ENCODE assay signal across 12 mouse cellular contexts in genomic region chr19:38644871-38645595, GRCm38 (mm10).
DNase-seq lines count a peak whose midpoint lies in the region; ATAC-seq and TF ChIP-seq lines count a peak whose summit lies in the region.
"Had no signal": no experiment of that assay in that cellular context is flagged by ENCODE, and none has a peak within 500 bp of the region (broad histone marks: within the 10 kb centered on the region; RNA-seq: fewer than 3 reads in every experiment).

No protein-coding gene starts in this region.

- no peak overlapping the region for H3K4me2 ChIP-seq in heart, embryonic 15.5 days
- H3K4me2 ChIP-seq in lung, postnatal 0 days (replicated peaks; ENCODE audit: low read depth, low read length), result no peak overlapping the region
- no peak overlapping the region for H3K4me2 ChIP-seq in kidney, embryonic 16.5 days (replicated peaks; ENCODE audit: low read depth, low read length)
- H3K4me2 ChIP-seq in midbrain, embryonic 13.5 days (replicated peaks), result no peak overlapping the region

- no peak for ATAC-seq in heart, embryonic 15.5 days (replicated peaks; ENCODE audit: insufficient number of reproducible peaks, insufficient read depth, low FRiP score, low read depth)
- ATAC-seq in lung, postnatal 0 days, result peak; percentile 84
- peak; percentile 67 for ATAC-seq in kidney, embryonic 16.5 days (ENCODE audit: low FRiP score, low TSS enrichment)
- no peak for ATAC-seq in megakaryocyte progenitor cell, adult 5-6 weeks (replicated peaks; ENCODE audit: poor library complexity)
- ATAC-seq in midbrain, embryonic 13.5 days, result no peak

- no peak for TF ChIP-seq POLR2A in lung, adult 2 months (IDR thresholded peaks at IDR 0.05; ENCODE audit: borderline replicate concordance, extremely low read depth, low read depth, low read length)

- peaks cover 7% of the 10 kb centered on the region for H3K4me1 ChIP-seq in heart, embryonic 15.5 days (replicated peaks)
- H3K4me1 ChIP-seq in lung, postnatal 0 days (ENCODE audit: insufficient read depth, low read depth, low read length), result 0 out of 2 replicates have a peak, but pooled peaks cover 2% of the 10 kb centered on the region
- no peaks in the 10 kb centered on the region; the same call in 1 of the 2 replicates for H3K4me1 ChIP-seq in lung, adult 2 months (ENCODE audit: control insufficient read depth, insufficient read depth, low read length)
- peaks cover 15% of the 10 kb centered on the region for H3K4me1 ChIP-seq in kidney, embryonic 16.5 days (ENCODE audit: insufficient read depth, low read length)
- H3K4me1 ChIP-seq in midbrain, embryonic 13.5 days (replicated peaks), result 0 out of 2 replicates have a peak, but pooled peaks cover 4% of the 10 kb centered on the region

- no peak for DNase-seq in heart, adult 9 months (ENCODE audit: low spot score in 2 of 2)
- DNase-seq in lung, postnatal 0 days (ENCODE audit: low spot score), result peak; percentile 62
- DNase-seq in lung, adult 2 months, result no peak
- DNase-seq in natural killer cell, adult 2 months (ENCODE audit: low spot score in 2 of 2), result no peak
- DNase-seq: adrenal gland, postnatal 10 days; heart, postnatal 36 days; liver had no signal

- peak; percentile 86 for TF ChIP-seq EP300 in lung, postnatal 0 days (IDR thresholded peaks at IDR 0.05)

- no peaks in the 10 kb centered on the region for H3K36me3 ChIP-seq in heart, embryonic 15.5 days
- no peaks in the 10 kb centered on the region for H3K36me3 ChIP-seq in lung, postnatal 0 days (ENCODE audit: insufficient read depth, low read length)
- H3K36me3 ChIP-seq in kidney, embryonic 16.5 days (ENCODE audit: insufficient read depth, low read length), result no peaks in the 10 kb centered on the region
- no peaks in the 10 kb centered on the region for H3K36me3 ChIP-seq in midbrain, embryonic 13.5 days
- H3K36me3 ChIP-seq: G1E had no signal

- H3K9ac ChIP-seq in heart, embryonic 15.5 days, result no peak overlapping the region
- H3K9ac ChIP-seq in lung, postnatal 0 days (replicated peaks; ENCODE audit: low read depth), result no peak overlapping the region
- H3K9ac ChIP-seq in kidney, embryonic 16.5 days (replicated peaks; ENCODE audit: low read length), result no peak overlapping the region
- H3K9ac ChIP-seq in midbrain, embryonic 13.5 days (replicated peaks), result no peak overlapping the region

- no peak for TF ChIP-seq CTCF in lung, postnatal 0 days (IDR thresholded peaks at IDR 0.05)
- TF ChIP-seq CTCF in lung, adult 2 months (IDR thresholded peaks at IDR 0.05; ENCODE audit: insufficient read depth, low read length), result no peak

- H3K4me3 ChIP-seq in heart, embryonic 15.5 days, result no peak overlapping the region
- no peak overlapping the region for H3K4me3 ChIP-seq in lung, postnatal 0 days (ENCODE audit: low read depth, low read length)
- no peak overlapping the region for H3K4me3 ChIP-seq in lung, adult 2 months (replicated peaks; ENCODE audit: extremely low read depth, low read depth, low read length)
- H3K4me3 ChIP-seq in kidney, embryonic 16.5 days (ENCODE audit: low read length), result no peak overlapping the region
- H3K4me3 ChIP-seq in midbrain, embryonic 13.5 days (replicated peaks), result no peak overlapping the region

- WGBS in heart, embryonic 15.5 days, result 36% methylated on average over 6 of the region's 6 CpGs
- WGBS in lung, postnatal 0 days, result 28% methylated on average over 6 of the region's 6 CpGs
- WGBS in lung, adult 2 months, result 38% methylated on average over 6 of the region's 6 CpGs
- WGBS in kidney, embryonic 16.5 days, result 44% methylated on average over 6 of the region's 6 CpGs
- WGBS in midbrain, embryonic 13.5 days, result 63% methylated on average over 6 of the region's 6 CpGs

- no peaks in the 10 kb centered on the region for H3K27me3 ChIP-seq in heart, embryonic 15.5 days
- H3K27me3 ChIP-seq in lung, postnatal 0 days (replicated peaks; ENCODE audit: insufficient read depth, low read length), result no peaks in the 10 kb centered on the region
- H3K27me3 ChIP-seq in kidney, embryonic 16.5 days (ENCODE audit: insufficient read depth, low read length), result no peaks in the 10 kb centered on the region
- H3K27me3 ChIP-seq in midbrain, embryonic 13.5 days, result no peaks in the 10 kb centered on the region

- H3K9me3 ChIP-seq in heart, embryonic 15.5 days (replicated peaks), result no peaks in the 10 kb centered on the region
- H3K9me3 ChIP-seq in lung, postnatal 0 days (ENCODE audit: low read length), result no peaks in the 10 kb centered on the region
- H3K9me3 ChIP-seq in kidney, embryonic 16.5 days (ENCODE audit: low read length), result no peaks in the 10 kb centered on the region
- no peaks in the 10 kb centered on the region for H3K9me3 ChIP-seq in midbrain, embryonic 13.5 days
- H3K9me3 ChIP-seq: G1E had no signal

- H3K27ac ChIP-seq in heart, embryonic 15.5 days, result peak overlapping the region; percentile 6; the same call in 1 of the 2 replicates
- no peak overlapping the region for H3K27ac ChIP-seq in lung, postnatal 0 days (ENCODE audit: low read length)
- H3K27ac ChIP-seq in kidney, embryonic 16.5 days (ENCODE audit: low read length), result peak overlapping the region; percentile 38; the same call in 1 of the 2 replicates
- H3K27ac ChIP-seq in midbrain, embryonic 13.5 days, result no peak overlapping the region

Comparison
In these comparisons a context has a peak if more than half of its experiments do, and no peak if none do; other contexts are left out.
1. ATAC-seq: peak in lung, postnatal 0 days (single experiment) and kidney, embryonic 16.5 days (single experiment); none in heart, embryonic 15.5 days (single experiment), megakaryocyte progenitor cell, adult 5-6 weeks (single experiment) and midbrain, embryonic 13.5 days (single experiment).
2. H3K27ac ChIP-seq: peak in heart, embryonic 15.5 days (single experiment) and kidney, embryonic 16.5 days (single experiment); none in lung, postnatal 0 days (single experiment) and midbrain, embryonic 13.5 days (single experiment).